Mouse (Mus musculus) liver, embryonic 12.5 days (tissue): ENCODE results near the gene Rara. TPM values are rescaled to one million over a fixed set of nuclear protein-coding genes. Genes with fewer than 3 reads are reported as not detected.

Experiments used
- ATAC-seq: fragments of 200-750 bp; cut with Nextera tagmentation; 2 replicates; pipeline ENCODE4 v1.8.0; 2017; ENCODE audit warnings: moderate number of reproducible peaks, mild to moderate bottlenecking, moderate library complexity
- H3K27ac ChIP-seq: fragments of 300-500 bp; sonication (generic); 2 replicates; pipeline ENCODE4 v1.5.1; 2016; ENCODE audit warnings: mild to moderate bottlenecking
- H3K27me3 ChIP-seq: fragments of 300-500 bp; sonication (generic); replicated peaks from 2 replicates; pipeline ENCODE4 v1.6.1; 2016; ENCODE audit warnings: mild to moderate bottlenecking, moderate library complexity
- H3K36me3 ChIP-seq: fragments of 300-500 bp; sonication (generic); 2 replicates; pipeline ENCODE4 v1.6.1; 2016; ENCODE audit warnings: mild to moderate bottlenecking, moderate library complexity
- H3K4me1 ChIP-seq: fragments of 300-500 bp; sonication (generic); 2 replicates; pipeline ENCODE4 v1.6.1; 2016
- H3K4me2 ChIP-seq: fragments of 300-500 bp; sonication (generic); 2 replicates; pipeline ENCODE4 v1.6.1; 2016; ENCODE audit warnings: mild to moderate bottlenecking, moderate library complexity
- H3K4me3 ChIP-seq: fragments of 300-500 bp; sonication (generic); 2 replicates; pipeline ENCODE4 v1.5.1; 2016; ENCODE audit warnings: mild to moderate bottlenecking, moderate library complexity
- H3K9ac ChIP-seq: fragments of 300-500 bp; sonication (generic); 2 replicates; pipeline ENCODE4 v1.6.1; 2016; ENCODE audit warnings: mild to moderate bottlenecking, moderate library complexity
- H3K9me3 ChIP-seq: fragments of 300-500 bp; sonication (generic); replicated peaks from 2 replicates; pipeline ENCODE4 v1.6.1; 2016; ENCODE audit warnings: mild to moderate bottlenecking, moderate library complexity
- WGBS: fragments of 180-500 bp; shearing (Covaris S2); methylation state at CpG from one replicate; pipeline ENCODE4 v1.1.7; 2016; ENCODE audit not compliant: insufficient replicate concordance; 5-methylcytosine and 5-hydroxymethylcytosine counted together
- polyA plus RNA-seq: library from polyadenylated mRNA; unstranded; fragments of >200 nt; fragmentation: Nextera tagmentation; extraction: Ambion mirVana; gene quantifications from 2 replicates; pipeline ENCODE4 v1.2.1, GENCODE M21; 2016

Rara gene
- 6.8 and 7.1 TPM in 2 replicates for polyA plus RNA-seq

- Histone ChIP-seq H3K4me3 (peak within 1 kb of the TSS; percentile 47), H3K27ac (no peak within 1 kb of the TSS), H3K36me3 (peaks cover 25% of the 10 kb centered on the region), H3K27me3 (peaks cover 60% of the 10 kb centered on the region), H3K9ac (no peak within 1 kb of the TSS), H3K4me1 (peaks cover 87% of the 10 kb centered on the region), H3K4me2 (peak within 1 kb of the TSS; percentile 61), H3K9me3 (no peaks in the 10 kb centered on the region)
- WGBS, result 18% methylated on average over 21 of the region's 21 CpGs
- no peak for ATAC-seq
These were observed at the start of gene Rara for GRCm38 (mm10) chr11:98927438-98928076. TSS of gene Rara (plus strand) at chr11:98927818.

- H3K9me3 ChIP-seq, result no peaks in the 10 kb centered on the region
- H3K4me3 ChIP-seq, result no peak overlapping the region
- H3K27ac ChIP-seq, result no peak overlapping the region
- no peaks in the 10 kb centered on the region for H3K27me3 ChIP-seq
- peaks cover 86% of the 10 kb centered on the region for H3K36me3 ChIP-seq
- H3K4me1 ChIP-seq, result peaks cover 14% of the 10 kb centered on the region; the same call in 1 of the 2 replicates
- no peak for ATAC-seq
- no peak overlapping the region for H3K9ac ChIP-seq
- H3K4me2 ChIP-seq, result no peak overlapping the region
- WGBS, result 89% methylated on average over 3 of the region's 3 CpGs
These were observed 39.9 kb upstream of the Rara start for GRCm38 (mm10) chr11:98887703-98888102.

- H3K27ac ChIP-seq, result no peak overlapping the region
- 87% methylated on average over 4 of the region's 4 CpGs for WGBS
- no peak for ATAC-seq
- no peak overlapping the region for H3K9ac ChIP-seq
- no peak overlapping the region for H3K4me3 ChIP-seq
- H3K4me2 ChIP-seq, result no peak overlapping the region
- H3K9me3 ChIP-seq, result no peaks in the 10 kb centered on the region
- H3K27me3 ChIP-seq, result no peaks in the 10 kb centered on the region
- peaks cover 14% of the 10 kb centered on the region; the same call in 1 of the 2 replicates for H3K4me1 ChIP-seq
- H3K36me3 ChIP-seq, result peaks cover 100% of the 10 kb centered on the region
These were observed 38.5 kb upstream of the Rara start for GRCm38 (mm10) chr11:98889077-98889476.

GRCm38 (mm10) chr11:98889977-98890376 lies 37.6 kb upstream of the Rara start:
- no peak; the same call in 1 of the 2 replicates for ATAC-seq
- 58% methylated on average over 5 of the region's 5 CpGs for WGBS
- peaks cover 98% of the 10 kb centered on the region for H3K36me3 ChIP-seq

GRCm38 (mm10) chr11:98892426-98892825 lies 35.2 kb upstream of the Rara start:
- Histone ChIP-seq H3K4me3 (no peak overlapping the region), H3K4me2 (no peak overlapping the region), H3K4me1 (peaks cover 14% of the 10 kb centered on the region; the same call in 1 of the 2 replicates), H3K27ac (no peak overlapping the region), H3K9ac (no peak overlapping the region), H3K9me3 (no peaks in the 10 kb centered on the region), H3K36me3 (peaks cover 98% of the 10 kb centered on the region), H3K27me3 (no peaks in the 10 kb centered on the region)
- ATAC-seq, result no peak
- WGBS, result 72% methylated on average over 5 of the region's 5 CpGs

More at GRCm38 (mm10) chr11:98889977-98890376, 37.6 kb upstream of the Rara start:
- H3K4me3 ChIP-seq, result no peak overlapping the region
- no peak overlapping the region for H3K4me2 ChIP-seq
- H3K9ac ChIP-seq, result no peak overlapping the region
- H3K27me3 ChIP-seq, result no peaks in the 10 kb centered on the region
- H3K27ac ChIP-seq, result no peak overlapping the region; the same call in 1 of the 2 replicates
- H3K4me1 ChIP-seq, result peaks cover 14% of the 10 kb centered on the region; the same call in 1 of the 2 replicates
- H3K9me3 ChIP-seq, result no peaks in the 10 kb centered on the region

- no peak for ATAC-seq
- Histone ChIP-seq H3K27ac (peak overlapping the region; percentile 55), H3K27me3 (no peaks in the 10 kb centered on the region), H3K4me1 (peaks cover 51% of the 10 kb centered on the region), H3K4me2 (0 out of 2 replicates have a peak overlapping the region, but pooled peaks have one; percentile 8), H3K4me3 (no peak overlapping the region), H3K36me3 (peaks cover 69% of the 10 kb centered on the region), H3K9ac (no peak overlapping the region), H3K9me3 (no peaks in the 10 kb centered on the region)
- 48% methylated on average over 12 of the region's 12 CpGs for WGBS
These were observed 27.0 kb upstream of the Rara start for GRCm38 (mm10) chr11:98900529-98901125.

GRCm38 (mm10) chr11:98902621-98903245 lies 24.9 kb upstream of the Rara start:
- Histone ChIP-seq H3K9ac (peak overlapping the region; percentile 31; the same call in 1 of the 2 replicates), H3K4me1 (peaks cover 67% of the 10 kb centered on the region), H3K27ac (peak overlapping the region; percentile 59), H3K36me3 (peaks cover 48% of the 10 kb centered on the region), H3K9me3 (no peaks in the 10 kb centered on the region), H3K27me3 (no peaks in the 10 kb centered on the region), H3K4me2 (0 out of 2 replicates have a peak overlapping the region, but pooled peaks have one; percentile 2), H3K4me3 (no peak overlapping the region)
- no peak for ATAC-seq
- WGBS, result 57% methylated on average over 10 of the region's 10 CpGs

- ATAC-seq, result peak; percentile 74
- peak overlapping the region; percentile 69 for H3K4me2 ChIP-seq
- H3K9me3 ChIP-seq, result no peaks in the 10 kb centered on the region
- H3K9ac ChIP-seq, result peak overlapping the region; percentile 66
- 8% methylated on average over 2 of the region's 2 CpGs for WGBS
- H3K27me3 ChIP-seq, result no peaks in the 10 kb centered on the region
- H3K27ac ChIP-seq, result peak overlapping the region; percentile 98
- H3K4me3 ChIP-seq, result peak overlapping the region; percentile 26
- H3K4me1 ChIP-seq, result peaks cover 79% of the 10 kb centered on the region
- peaks cover 43% of the 10 kb centered on the region for H3K36me3 ChIP-seq
These were observed 23.0 kb upstream of the Rara start for GRCm38 (mm10) chr11:98904577-98904976.

- peak; percentile 68 for ATAC-seq
These were observed 22.6 kb upstream of the Rara start for GRCm38 (mm10) chr11:98905033-98905432.

GRCm38 (mm10) chr11:98905583-98905982 lies 22.0 kb upstream of the Rara start:
- 22% methylated on average over 4 of the region's 4 CpGs for WGBS
- Histone ChIP-seq H3K27ac (peak overlapping the region; percentile 98), H3K4me2 (peak overlapping the region; percentile 69), H3K27me3 (no peaks in the 10 kb centered on the region), H3K4me1 (peaks cover 79% of the 10 kb centered on the region), H3K9me3 (no peaks in the 10 kb centered on the region), H3K9ac (peak overlapping the region; percentile 28), H3K4me3 (0 out of 2 replicates have a peak overlapping the region, but pooled peaks have one; percentile 26), H3K36me3 (peaks cover 43% of the 10 kb centered on the region)
- ATAC-seq, result no peak

More at GRCm38 (mm10) chr11:98905033-98905432, 22.6 kb upstream of the Rara start:
- H3K9ac ChIP-seq, result peak overlapping the region; percentile 66; the same call in 1 of the 2 replicates
- WGBS, result 23% methylated on average over 7 of the region's 7 CpGs
- no peaks in the 10 kb centered on the region for H3K9me3 ChIP-seq
- peak overlapping the region; percentile 98 for H3K27ac ChIP-seq
- H3K36me3 ChIP-seq, result peaks cover 43% of the 10 kb centered on the region
- H3K27me3 ChIP-seq, result no peaks in the 10 kb centered on the region
- 0 out of 2 replicates have a peak overlapping the region, but pooled peaks have one; percentile 26 for H3K4me3 ChIP-seq
- peaks cover 79% of the 10 kb centered on the region for H3K4me1 ChIP-seq
- peak overlapping the region; percentile 69 for H3K4me2 ChIP-seq

GRCm38 (mm10) chr11:98907063-98907436 lies 20.6 kb upstream of the Rara start:
- peaks cover 90% of the 10 kb centered on the region for H3K4me1 ChIP-seq
- H3K27ac ChIP-seq, result peak overlapping the region; percentile 98
- no peaks in the 10 kb centered on the region for H3K27me3 ChIP-seq
- peak overlapping the region; percentile 82 for H3K4me3 ChIP-seq
- ATAC-seq, result no peak
- H3K9me3 ChIP-seq, result no peaks in the 10 kb centered on the region
- peak overlapping the region; percentile 59 for H3K9ac ChIP-seq
- H3K36me3 ChIP-seq, result peaks cover 44% of the 10 kb centered on the region
- 45% methylated on average over 5 of the region's 5 CpGs for WGBS
- peak overlapping the region; percentile 89 for H3K4me2 ChIP-seq
